Mouse (Mus musculus) neural tube, embryonic 13.5 days (tissue): ENCODE results near the gene Terf2ip. TPM values are rescaled to one million over a fixed set of nuclear protein-coding genes. Genes with fewer than 3 reads are reported as not detected.
A peak's percentile ranks its signal among the peaks of the same experiment; 100 is the strongest.

ENCODE experiments used
- ATAC-seq: fragments of 200-750 bp; cut with Nextera tagmentation; 2 replicates; pipeline ENCODE4 v1.8.0; 2017; ENCODE audit warnings: low read depth, mild to moderate bottlenecking, moderate TSS enrichment, moderate library complexity
- H3K27ac ChIP-seq: fragments of 300-500 bp; sonication (generic); replicated peaks from 2 replicates; pipeline ENCODE4 v1.5.1; 2015; ENCODE audit warnings: moderate library complexity, mild to moderate bottlenecking, inconsistent platforms
- H3K27me3 ChIP-seq: fragments of 300-500 bp; sonication (generic); 2 replicates; pipeline ENCODE4 v1.6.1; 2015; ENCODE audit warnings: mild to moderate bottlenecking, inconsistent platforms
- H3K36me3 ChIP-seq: fragments of 300-500 bp; sonication (generic); 2 replicates; pipeline ENCODE4 v1.6.1; 2015; ENCODE audit warnings: mild to moderate bottlenecking, inconsistent platforms
- H3K4me1 ChIP-seq: fragments of 300-500 bp; sonication (generic); replicated peaks from 2 replicates; pipeline ENCODE4 v1.6.1; 2015; ENCODE audit warnings: inconsistent platforms
- H3K4me2 ChIP-seq: fragments of 300-500 bp; sonication (generic); 2 replicates; pipeline ENCODE4 v1.6.1; 2015; ENCODE audit warnings: inconsistent platforms, mild to moderate bottlenecking, moderate library complexity
- H3K4me3 ChIP-seq: fragments of 300-500 bp; sonication (generic); 2 replicates; pipeline ENCODE4 v1.5.1; 2015; ENCODE audit warnings: mild to moderate bottlenecking, inconsistent platforms
- H3K9ac ChIP-seq: fragments of 300-500 bp; sonication (generic); 2 replicates; pipeline ENCODE4 v1.6.1; 2015; ENCODE audit warnings: moderate library complexity, mild to moderate bottlenecking, inconsistent platforms
- H3K9me3 ChIP-seq: fragments of 300-500 bp; sonication (generic); 2 replicates; pipeline ENCODE4 v1.6.1; 2016; ENCODE audit warnings: inconsistent platforms
- WGBS: fragments of 180-500 bp; shearing (Covaris S2); methylation state at CpG from one replicate; pipeline ENCODE4 v1.1.7; 2015; 5-methylcytosine and 5-hydroxymethylcytosine counted together
- polyA plus RNA-seq: library from polyadenylated mRNA; unstranded; fragments of >200 nt; fragmentation: Nextera tagmentation; extraction: Ambion mirVana; gene quantifications from 2 replicates; pipeline ENCODE4 v1.2.1, GENCODE M21; 2015

Terf2ip gene
- 55.8 and 61.3 TPM in 2 replicates for polyA plus RNA-seq

DNA sequence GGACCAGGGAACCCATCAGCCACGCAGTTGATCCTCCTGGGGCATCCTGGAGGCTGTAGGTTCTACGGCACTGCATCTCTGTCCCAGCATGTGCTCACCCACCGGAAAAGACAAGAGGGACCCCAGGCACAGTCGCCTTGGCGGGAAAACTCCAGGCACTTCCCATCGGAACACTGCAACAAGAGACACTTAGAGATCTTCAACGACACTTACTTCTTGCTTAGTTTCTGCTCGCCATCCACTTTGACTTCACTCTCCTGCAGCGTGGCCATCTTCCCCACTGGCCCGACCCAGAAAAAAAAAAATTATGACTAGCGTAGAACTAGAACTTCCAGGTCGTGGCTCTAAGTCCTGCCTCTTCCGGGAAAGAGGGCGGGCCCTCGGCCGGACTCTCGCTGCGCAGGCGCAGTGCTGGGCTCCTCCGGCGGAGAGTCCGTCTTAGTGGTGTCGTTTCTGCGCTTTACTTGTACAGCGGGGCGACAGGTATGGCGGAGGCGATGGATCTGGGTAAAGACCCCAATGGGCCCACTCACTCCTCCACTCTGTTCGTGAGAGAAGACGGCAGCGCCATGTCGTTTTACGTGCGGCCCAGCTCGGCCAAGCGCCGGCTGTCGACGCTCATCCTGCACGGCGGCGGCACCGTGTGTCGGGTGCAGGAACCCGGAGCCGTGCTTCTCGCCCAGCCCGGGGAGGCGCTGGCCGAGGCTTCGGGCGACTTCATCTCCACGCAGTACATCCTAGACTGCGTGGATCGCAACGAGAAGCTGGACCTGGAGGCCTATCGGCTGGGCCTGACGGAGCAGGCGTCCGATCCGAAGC is at the start of gene Terf2ip, which contains the start of gene Kars:
Gene Terf2ip (plus strand): TSS at position 402 of the 819 bp plus-strand sequence.
Gene Kars (minus strand): TSS at position 327 of the 819 bp plus-strand sequence.
- peak; percentile 93 for ATAC-seq
- peak within 1 kb of the TSS; percentile 96 for H3K4me2 ChIP-seq
- H3K27me3 ChIP-seq = no peaks in the 10 kb centered on the region
- H3K36me3 ChIP-seq = peaks cover 13% of the 10 kb centered on the region
- H3K9me3 ChIP-seq = no peaks in the 10 kb centered on the region
- peak within 1 kb of the TSS; percentile 99 for H3K4me3 ChIP-seq
- peak within 1 kb of the TSS; percentile 84 for H3K27ac ChIP-seq
- peaks cover 26% of the 10 kb centered on the region for H3K4me1 ChIP-seq
- peak within 1 kb of the TSS; percentile 95 for H3K9ac ChIP-seq
- under 1% methylated on average over 61 of the region's 61 CpGs for WGBS

DNA sequence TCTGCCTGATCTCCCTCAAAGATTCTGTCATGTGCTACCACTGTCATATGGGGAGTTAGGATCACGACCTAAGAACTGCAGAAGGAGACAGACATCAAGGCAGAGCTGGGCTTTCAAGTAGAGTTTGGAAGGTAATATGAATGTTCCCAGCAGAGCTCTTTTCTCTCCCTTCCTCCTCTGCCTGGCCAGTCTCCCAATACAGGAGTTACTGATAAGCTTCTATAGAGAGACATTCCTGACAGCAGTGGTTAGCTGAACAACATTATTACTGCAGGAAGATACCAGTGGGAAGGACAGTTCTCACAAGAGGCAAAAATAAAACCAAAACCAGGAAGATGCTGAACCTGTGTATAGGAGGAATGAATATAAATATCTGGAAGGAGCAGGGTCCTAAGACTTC is 48.6 kb upstream of the Terf2ip start:
- peaks cover 23% of the 10 kb centered on the region for H3K36me3 ChIP-seq
- 75% methylated on average over 1 of the region's 1 CpGs for WGBS
- no peak for ATAC-seq

DNA sequence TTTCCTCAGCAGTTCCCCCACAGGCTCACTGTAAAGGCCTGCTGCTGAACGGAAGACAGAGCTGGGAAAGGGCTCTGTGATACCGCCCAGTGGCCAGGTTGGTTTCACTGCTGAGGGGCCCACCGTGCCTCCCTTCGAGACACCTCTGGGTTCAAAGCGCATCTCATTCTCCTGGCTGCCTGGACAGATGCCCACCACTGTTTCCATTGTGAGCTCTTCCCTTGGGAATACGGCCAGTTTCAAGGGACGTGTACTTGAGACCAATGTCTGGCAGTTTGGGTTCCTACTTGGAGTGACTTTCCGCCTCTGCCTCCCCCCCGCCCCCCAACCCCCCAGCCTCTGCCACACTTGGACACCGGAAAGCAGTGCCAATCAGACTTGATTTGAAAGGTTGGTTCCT is 48.1 kb upstream of the Terf2ip start:
- WGBS = 70% methylated on average over 10 of the region's 10 CpGs
- ATAC-seq = no peak
- Histone ChIP-seq H3K4me2 (no peak overlapping the region), H3K27ac (no peak overlapping the region), H3K27me3 (no peaks in the 10 kb centered on the region), H3K36me3 (peaks cover 20% of the 10 kb centered on the region), H3K9me3 (no peaks in the 10 kb centered on the region), H3K9ac (no peak overlapping the region), H3K4me3 (no peak overlapping the region), H3K4me1 (no peaks in the 10 kb centered on the region)

More for the DNA sequence above, 48.6 kb upstream of the Terf2ip start:
- Histone ChIP-seq H3K27me3 (no peaks in the 10 kb centered on the region), H3K4me1 (no peaks in the 10 kb centered on the region), H3K9me3 (no peaks in the 10 kb centered on the region), H3K4me2 (no peak overlapping the region), H3K27ac (no peak overlapping the region), H3K9ac (no peak overlapping the region), H3K4me3 (no peak overlapping the region)

DNA sequence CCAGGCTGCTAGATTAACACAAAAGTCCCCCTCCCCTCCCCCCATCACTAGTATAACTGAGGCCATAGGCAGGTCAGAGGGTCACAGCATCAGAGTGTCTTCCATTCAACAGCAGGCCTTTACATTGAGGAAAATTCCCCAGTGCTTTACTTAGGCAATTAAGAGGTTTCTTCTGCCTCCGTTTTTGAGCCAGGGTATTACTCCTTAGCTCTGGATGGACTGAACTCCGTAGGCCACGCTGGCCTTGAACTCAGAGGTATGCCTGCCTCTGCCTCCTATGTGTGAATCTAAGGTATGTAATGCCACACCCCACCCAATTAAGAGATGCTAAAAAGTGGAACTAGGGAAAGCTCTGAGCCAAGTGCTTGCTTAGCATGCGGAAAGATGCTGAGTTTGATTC is 47.7 kb upstream of the Terf2ip start:
- Histone ChIP-seq H3K4me3 (no peak overlapping the region), H3K27me3 (no peaks in the 10 kb centered on the region), H3K4me2 (no peak overlapping the region), H3K36me3 (peaks cover 15% of the 10 kb centered on the region; the same call in 1 of the 2 replicates), H3K4me1 (no peaks in the 10 kb centered on the region), H3K9me3 (no peaks in the 10 kb centered on the region), H3K9ac (no peak overlapping the region), H3K27ac (no peak overlapping the region)
- ATAC-seq = no peak
- WGBS = 76% methylated on average over 4 of the region's 4 CpGs

DNA sequence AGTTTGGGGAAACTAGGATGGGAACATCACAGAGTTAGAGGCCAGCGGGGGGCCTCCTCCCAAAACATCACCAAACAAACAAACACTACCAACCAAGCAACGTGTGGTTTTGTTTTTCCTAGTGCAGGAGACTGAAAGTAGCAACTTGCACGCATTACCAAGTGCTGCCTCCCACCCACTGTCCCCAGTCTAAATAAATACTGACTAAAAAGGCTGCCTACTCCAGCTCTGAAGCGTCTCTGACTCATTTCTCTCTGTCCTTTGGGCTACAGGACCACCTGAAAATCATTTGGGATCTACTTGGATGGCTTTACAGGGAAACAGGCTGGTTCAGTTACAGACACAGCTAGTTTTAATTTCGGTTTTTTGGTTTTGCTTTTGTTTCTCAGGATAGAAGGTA is 46.8 kb upstream of the Terf2ip start:
- no peak overlapping the region for H3K4me3 ChIP-seq
- no peak overlapping the region for H3K27ac ChIP-seq
- H3K9me3 ChIP-seq = no peaks in the 10 kb centered on the region
- no peaks in the 10 kb centered on the region for H3K4me1 ChIP-seq
- ATAC-seq = no peak
- H3K9ac ChIP-seq = no peak overlapping the region
- H3K27me3 ChIP-seq = no peaks in the 10 kb centered on the region
- WGBS = 70% methylated on average over 5 of the region's 5 CpGs
- no peak overlapping the region for H3K4me2 ChIP-seq
- peaks cover 7% of the 10 kb centered on the region; the same call in 1 of the 2 replicates for H3K36me3 ChIP-seq

DNA sequence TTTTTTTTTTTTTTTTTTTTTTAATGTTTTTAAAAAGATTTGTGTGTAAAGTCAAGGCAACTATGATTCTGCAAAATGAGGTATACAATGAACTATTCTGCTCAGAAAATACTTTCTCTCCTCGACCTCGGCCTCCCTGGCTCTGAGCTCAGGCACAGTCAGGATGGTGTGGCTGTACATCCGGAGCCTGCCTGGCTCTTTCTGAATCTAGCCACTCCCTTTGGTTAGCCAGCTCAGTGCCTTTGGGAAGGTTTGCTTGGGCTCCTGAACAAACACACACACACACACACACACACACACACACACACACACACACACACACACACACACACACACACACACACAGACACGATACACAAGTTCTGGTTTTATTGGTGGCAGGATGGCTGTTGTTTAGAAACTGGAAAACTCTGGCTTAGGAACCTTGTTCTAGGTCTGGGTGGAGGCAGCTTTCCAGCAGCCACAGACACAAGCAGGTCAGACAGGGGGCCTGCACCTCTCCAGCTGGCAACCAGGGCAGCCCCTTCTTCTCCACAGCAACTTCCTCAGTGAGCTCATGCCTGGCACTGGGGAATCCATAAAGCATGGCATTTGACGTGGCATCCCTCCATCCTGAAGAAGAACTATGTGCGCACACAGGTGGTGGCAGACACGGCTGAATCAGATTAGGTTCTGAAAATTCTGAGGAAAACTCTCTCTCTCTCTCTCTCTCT is 46.2 kb upstream of the Terf2ip start:
- Histone ChIP-seq H3K27ac (no peak overlapping the region), H3K9me3 (no peaks in the 10 kb centered on the region), H3K27me3 (no peaks in the 10 kb centered on the region), H3K4me2 (no peak overlapping the region), H3K9ac (no peak overlapping the region), H3K4me3 (no peak overlapping the region), H3K4me1 (no peaks in the 10 kb centered on the region), H3K36me3 (0 out of 2 replicates have a peak, but pooled peaks cover 4% of the 10 kb centered on the region)
- no peak for ATAC-seq
- 77% methylated on average over 7 of the region's 7 CpGs for WGBS

DNA sequence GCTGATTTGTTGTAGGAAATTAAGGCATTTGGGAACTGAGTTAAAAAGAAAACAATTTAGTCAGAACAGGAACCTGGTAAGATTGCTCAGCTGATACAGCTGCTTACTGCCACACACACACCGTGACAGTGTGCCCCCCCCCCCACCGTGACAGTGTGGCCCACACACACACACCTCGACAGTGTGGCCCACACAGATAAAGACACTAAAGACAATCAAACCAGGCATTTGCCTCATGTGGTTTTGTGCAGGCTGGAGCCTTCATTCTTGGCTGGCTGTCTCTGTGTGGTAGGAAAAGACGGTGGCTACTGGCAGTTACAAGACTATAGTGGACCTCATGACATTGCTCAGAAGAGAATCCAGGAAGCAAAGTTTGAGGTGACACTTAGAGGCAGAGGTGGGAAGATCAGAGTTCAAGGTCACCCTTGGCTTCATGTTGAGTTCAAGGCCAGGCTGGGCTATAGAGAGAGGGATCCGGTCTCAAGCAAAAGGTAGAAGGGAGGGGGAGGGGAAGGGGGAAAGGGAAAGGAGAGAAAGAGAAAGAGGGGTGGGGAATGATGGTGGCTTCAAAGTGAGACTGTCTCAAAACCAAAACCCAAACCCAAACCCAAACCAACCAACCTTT is 43.8 kb upstream of the Terf2ip start:
- Histone ChIP-seq H3K4me1 (no peaks in the 10 kb centered on the region), H3K9ac (no peak overlapping the region), H3K27me3 (no peaks in the 10 kb centered on the region), H3K36me3 (peaks cover 14% of the 10 kb centered on the region), H3K4me2 (no peak overlapping the region), H3K27ac (no peak overlapping the region), H3K4me3 (no peak overlapping the region), H3K9me3 (no peaks in the 10 kb centered on the region)
- WGBS = 89% methylated on average over 5 of the region's 5 CpGs
- ATAC-seq = no peak

DNA sequence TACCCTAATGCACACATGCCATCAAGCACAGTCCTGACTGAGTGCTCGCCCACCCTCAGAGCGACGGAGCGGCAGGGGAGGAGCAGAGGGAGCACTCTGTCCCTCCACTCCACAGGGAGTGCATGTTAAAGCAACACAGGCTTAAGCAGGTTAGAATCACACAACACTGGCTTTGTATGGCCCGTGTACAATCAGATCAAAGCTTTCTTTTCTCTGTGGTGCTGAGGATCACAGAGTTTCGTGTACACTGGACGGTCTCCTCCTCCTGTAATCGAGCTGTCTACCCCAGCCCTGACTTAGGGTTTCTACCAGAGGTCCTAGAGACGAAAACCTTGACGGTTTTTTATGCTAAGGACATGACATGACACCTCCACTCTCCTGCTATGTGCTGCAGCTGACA is 42.7 kb upstream of the Terf2ip start:
- Histone ChIP-seq H3K4me2 (no peak overlapping the region), H3K36me3 (peaks cover 19% of the 10 kb centered on the region), H3K4me1 (no peaks in the 10 kb centered on the region), H3K27me3 (no peaks in the 10 kb centered on the region), H3K4me3 (no peak overlapping the region), H3K9me3 (no peaks in the 10 kb centered on the region), H3K27ac (no peak overlapping the region), H3K9ac (no peak overlapping the region)
- ATAC-seq = no peak
- 87% methylated on average over 10 of the region's 10 CpGs for WGBS

DNA sequence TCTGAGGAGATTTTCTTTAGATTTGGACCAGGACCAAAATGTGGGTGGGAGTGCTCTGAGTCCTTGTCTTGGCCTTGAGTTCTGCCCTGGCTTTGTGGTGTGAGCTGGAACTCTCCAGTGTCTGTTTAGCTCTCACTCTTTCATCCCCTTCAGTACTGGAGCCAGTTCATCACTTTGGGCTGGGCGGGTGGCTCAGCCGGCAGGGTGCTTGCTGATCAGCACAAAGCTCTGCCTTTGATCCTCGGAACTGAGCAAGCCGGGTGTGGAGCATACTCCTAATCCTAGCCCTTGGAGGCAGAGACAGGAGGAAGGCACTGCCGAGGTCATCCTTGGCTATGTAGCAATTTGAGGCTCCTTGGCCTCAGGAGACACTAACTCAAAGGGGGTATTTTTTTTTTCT is 42.2 kb upstream of the Terf2ip start:
- no peak for ATAC-seq
- Histone ChIP-seq H3K9me3 (no peaks in the 10 kb centered on the region), H3K4me3 (no peak overlapping the region), H3K27me3 (no peaks in the 10 kb centered on the region), H3K27ac (no peak overlapping the region), H3K9ac (no peak overlapping the region), H3K4me1 (no peaks in the 10 kb centered on the region), H3K4me2 (no peak overlapping the region), H3K36me3 (peaks cover 23% of the 10 kb centered on the region)
- 32% methylated on average over 5 of the region's 5 CpGs for WGBS

DNA sequence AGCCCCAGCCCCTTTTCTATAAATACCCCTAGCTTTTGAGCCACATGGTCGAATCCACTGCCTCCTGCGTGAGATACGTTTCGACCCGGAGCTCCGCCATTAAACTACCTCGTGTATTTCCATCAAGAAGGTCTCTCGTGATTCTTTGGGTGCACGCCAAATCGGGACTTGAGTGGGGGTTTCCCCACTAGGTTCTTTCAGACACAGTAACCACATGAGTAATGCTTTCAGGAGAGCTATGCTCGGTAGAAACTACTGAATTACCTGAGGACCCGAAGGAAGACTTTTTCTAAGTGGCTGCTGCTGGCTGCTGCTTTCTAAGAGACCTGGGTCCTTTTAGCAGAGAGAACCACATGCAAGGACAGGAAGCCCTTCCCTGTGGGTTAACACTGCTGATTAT is 37.1 kb upstream of the Terf2ip start:
- 96% methylated on average over 12 of the region's 12 CpGs for WGBS
- H3K27ac ChIP-seq = no peak overlapping the region
- no peak overlapping the region for H3K4me2 ChIP-seq
- H3K27me3 ChIP-seq = no peaks in the 10 kb centered on the region
- H3K9me3 ChIP-seq = no peaks in the 10 kb centered on the region
- no peak overlapping the region for H3K4me3 ChIP-seq
- no peaks in the 10 kb centered on the region for H3K4me1 ChIP-seq
- H3K9ac ChIP-seq = no peak overlapping the region
- peaks cover 53% of the 10 kb centered on the region for H3K36me3 ChIP-seq
- no peak for ATAC-seq

DNA sequence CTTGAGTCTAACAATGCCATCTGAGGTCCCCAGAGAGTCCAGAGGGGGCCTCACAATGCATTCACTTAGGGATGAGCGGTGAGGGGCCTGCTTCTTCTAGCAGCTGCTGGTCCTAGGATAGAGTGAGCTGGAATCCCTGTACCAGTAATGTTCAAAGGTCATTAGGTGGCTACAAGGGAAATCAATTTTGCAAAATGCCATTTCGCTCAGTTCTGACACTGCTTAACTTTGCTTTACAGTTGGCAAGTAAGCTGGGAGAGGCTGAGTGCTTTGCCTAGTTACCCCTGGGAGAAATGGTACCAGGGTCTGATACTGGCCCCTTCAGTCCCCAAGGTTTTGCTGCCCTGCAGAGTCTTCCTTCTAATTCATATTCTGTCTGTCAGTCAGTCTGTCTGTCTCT is 35.5 kb upstream of the Terf2ip start:
- Histone ChIP-seq H3K27me3 (no peaks in the 10 kb centered on the region), H3K27ac (no peak overlapping the region), H3K9me3 (no peaks in the 10 kb centered on the region), H3K9ac (no peak overlapping the region), H3K4me3 (no peak overlapping the region), H3K36me3 (peaks cover 58% of the 10 kb centered on the region), H3K4me1 (no peaks in the 10 kb centered on the region), H3K4me2 (no peak overlapping the region)
- ATAC-seq = no peak
- 87% methylated on average over 2 of the region's 2 CpGs for WGBS

DNA sequence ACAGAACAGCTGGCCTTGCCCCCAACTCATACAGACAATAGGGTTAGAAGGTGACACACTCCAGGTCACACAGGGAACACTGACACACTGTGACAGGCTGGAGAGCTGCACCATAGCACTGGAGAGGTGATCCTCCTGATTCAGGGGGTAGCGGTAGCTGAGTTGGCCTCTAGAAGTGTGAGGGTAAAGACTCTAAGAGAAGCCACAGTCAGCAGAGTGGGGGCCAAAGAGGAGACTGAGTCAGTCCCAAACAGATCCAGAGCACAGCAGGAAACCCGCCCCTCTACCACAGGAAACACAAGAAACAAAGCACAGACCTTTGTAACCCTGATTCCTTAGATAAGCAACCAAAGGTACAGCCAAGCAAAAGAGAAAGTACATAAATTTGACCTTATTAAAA is 34.9 kb upstream of the Terf2ip start:
- 93% methylated on average over 2 of the region's 2 CpGs for WGBS
- H3K9ac ChIP-seq = no peak overlapping the region
- H3K27me3 ChIP-seq = no peaks in the 10 kb centered on the region
- no peak for ATAC-seq
- H3K36me3 ChIP-seq = peaks cover 54% of the 10 kb centered on the region
- no peaks in the 10 kb centered on the region for H3K4me1 ChIP-seq
- H3K4me2 ChIP-seq = no peak overlapping the region
- H3K4me3 ChIP-seq = no peak overlapping the region
- no peaks in the 10 kb centered on the region for H3K9me3 ChIP-seq
- H3K27ac ChIP-seq = no peak overlapping the region
